Mouse (Mus musculus) adrenal gland, adult (tissue): ENCODE results near the gene Cacng8.
A peak's percentile ranks its signal among the peaks of the same experiment; 100 is the strongest.
"Not testable (repeated sequence)": the region's sequence is repeated elsewhere in the genome, so short reads cannot be mapped to it uniquely, and the experiment has no call there.

Source experiments
- DNase-seq, 2 experiments: peaks; one replicate each; pipeline ENCODE4 v3.0.0; 2022 to 2023; ENCODE audit warnings: low spot score in 1 of 2; ENCODE audit not compliant: inconsistent age in 2 of 2

Gene Cacng8

DNA sequence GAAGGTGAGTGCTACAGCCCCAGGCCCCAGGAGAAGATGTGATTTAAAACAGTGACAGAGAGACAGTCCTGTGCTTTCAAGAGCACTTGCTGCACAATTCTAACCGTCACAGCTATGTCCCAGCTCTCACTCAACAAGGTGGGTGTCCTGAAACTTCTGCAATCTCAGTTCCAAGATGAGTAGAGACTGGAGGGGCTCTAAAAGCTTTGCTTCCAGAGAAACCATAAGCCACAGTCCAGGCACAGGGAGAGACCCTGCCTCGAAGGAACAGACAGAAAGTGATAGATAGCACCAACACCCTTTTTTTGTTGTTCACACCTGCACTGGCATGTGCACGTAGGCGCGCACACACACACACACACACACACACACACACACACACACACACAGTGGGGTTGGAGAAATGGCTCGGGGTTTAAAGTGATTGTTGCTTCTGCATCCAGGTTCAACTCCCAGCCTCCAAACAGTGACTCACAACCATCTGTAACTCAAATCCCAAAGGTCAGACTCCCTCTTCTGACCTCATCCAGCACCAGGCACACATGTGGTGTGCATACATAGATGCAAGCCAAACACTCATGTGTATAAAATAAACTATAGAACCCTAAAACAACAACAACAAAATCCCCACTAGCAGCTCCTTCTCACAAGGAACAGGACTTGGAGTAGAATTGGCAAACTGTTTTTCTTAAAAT, 4.3 kb upstream of the Cacng8 start:
- no peak for DNase-seq

DNA sequence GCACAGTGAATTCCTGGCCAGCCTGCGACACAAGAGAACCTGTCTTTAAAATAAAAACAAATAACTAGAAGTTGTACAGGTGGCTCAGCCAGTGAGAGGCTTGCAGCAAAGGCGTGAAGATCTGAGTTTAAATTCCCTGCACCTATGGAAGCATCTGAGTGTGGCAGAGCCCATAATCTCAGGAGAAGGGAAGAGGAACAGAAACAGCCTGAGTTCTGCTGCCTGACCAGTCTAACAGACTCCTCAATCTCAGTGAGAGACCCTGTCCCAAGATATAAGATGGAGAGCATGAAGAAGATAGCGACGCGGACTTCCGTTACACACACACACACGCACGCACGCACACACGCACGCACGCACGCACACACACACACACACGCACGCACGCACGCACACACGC, 2.7 kb upstream of the Cacng8 start:
- DNase-seq, result no peak

DNA sequence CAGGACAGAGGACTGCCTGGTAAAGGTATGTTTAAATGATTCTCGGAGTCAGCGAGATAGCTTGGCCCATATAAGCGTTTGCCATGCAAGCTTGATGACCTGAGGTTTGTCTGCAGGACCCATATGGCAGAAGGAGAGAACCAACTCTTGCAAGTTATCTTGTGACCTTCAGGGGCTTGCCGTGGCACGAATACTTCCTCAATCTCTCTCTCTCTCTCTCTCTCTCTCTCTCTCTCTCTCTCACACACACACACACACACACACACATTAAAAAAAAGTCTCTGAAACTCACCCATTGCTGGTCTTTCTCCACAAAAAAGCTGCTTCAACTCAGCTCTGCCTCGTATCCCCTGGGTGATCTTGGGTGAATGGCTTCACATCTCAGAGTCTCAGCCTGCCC, 1.6 kb upstream of the Cacng8 start:
- peak in 1 of 2 experiments; percentile 35 for DNase-seq

DNA sequence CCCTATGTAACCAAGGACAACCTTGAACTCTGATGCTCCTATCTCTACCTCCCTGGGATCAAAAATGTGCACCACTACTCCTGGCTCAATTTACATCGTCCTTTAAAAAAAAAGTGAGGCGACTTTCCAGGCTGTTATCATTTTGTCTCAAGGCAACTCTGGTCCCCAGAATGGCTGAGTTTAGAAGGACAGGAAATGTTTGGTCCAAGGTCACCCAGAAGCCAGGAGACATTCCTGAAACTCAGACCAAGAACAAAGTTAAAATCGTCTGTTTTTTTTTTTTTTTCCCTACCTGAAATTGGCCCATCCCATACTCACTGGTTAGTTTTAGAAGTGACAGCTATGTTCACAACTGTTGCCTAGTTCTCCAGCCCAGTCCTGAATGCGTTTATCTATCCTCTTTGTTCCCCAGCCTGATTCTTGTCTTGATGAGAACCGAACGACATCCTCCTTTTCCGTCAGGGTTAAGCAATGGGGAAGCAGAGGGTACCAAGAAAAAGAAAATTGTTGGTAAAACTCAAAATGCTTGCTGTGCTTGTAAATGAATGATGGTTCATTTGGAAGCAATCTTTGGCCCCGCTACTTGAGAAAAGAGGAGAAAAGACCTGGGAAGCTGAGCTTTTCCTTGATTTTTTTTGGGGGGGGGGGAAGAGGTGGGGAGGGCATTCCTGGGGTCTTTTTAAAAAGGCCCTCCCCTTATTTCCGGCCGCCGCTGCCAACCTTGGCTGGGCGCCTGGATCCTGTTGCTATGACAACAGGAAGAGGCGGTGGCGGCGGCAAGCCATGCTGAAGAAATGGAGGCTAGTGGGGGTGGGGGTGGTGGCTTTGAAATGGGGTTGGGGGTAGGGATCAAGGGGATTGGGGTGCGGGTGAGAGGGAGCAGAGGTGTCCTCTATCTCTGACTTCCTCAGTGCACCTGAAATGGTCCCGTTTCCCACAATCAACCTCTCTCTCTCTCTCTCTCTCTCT, 755 bp upstream of the Cacng8 start:
- DNase-seq, result peak; percentile 76 to 87

DNA sequence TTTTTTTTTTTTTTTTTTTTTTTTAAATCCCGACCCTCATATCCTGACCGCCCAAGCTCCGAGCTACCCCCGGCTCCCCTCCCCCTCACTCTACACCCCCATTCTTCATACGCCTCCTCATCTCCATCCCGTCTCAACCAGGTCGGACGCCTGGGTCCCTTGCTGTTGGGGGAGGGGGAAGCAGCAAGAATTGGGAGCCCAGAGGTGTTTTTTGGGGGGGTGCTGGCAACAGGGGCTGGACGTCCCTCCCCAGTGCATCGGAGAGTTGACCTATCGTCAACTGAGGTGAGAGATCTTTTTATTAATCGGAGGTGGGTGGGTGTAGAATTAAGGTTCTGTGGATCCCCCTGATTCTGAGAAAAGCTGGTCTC, 583 bp downstream of the Cacng8 start:
- peak in 1 of 2 experiments; percentile 44 for DNase-seq

DNA sequence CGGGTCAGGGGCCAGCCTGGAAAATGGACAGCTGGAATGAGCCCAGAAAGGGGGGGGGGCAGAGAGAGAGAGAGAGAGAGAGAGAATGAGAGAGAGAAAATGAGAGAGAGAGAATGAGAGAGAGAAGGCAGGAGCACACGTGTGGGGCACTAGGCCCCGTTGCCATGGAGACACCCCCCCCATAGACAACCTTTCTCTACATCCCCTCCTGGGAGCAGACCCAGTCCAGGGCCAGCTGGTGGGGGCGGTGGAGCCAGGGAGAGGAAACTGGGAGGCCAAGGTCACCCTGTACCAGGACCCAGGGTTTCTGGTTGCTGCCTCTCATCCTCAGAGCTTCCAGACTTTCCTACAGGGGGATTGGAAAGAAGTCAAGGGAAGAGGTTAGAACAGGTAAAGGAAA, 1.3 kb downstream of the Cacng8 start:
- peak; percentile 56 to 57 for DNase-seq

DNA sequence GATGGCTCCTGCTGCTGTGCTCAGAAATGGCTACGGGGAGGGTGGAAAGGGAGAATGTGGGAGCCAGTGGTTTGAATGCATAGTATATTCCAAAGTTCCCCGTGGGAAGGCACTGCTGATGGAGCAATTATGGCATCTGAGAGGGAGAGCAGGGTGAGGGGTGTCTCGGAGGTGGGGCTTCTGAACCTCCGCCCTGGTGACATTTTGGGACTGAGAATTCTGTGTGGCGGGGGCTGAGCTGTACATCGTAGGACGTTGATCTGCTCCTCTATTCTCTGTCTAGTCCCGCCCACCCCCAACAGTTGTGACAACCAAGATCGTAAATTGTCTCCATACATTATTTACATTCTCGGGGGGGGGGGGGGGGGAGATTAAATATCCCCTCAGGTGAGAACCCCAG, 6.9 kb downstream of the Cacng8 start:
- no peak for DNase-seq

DNA sequence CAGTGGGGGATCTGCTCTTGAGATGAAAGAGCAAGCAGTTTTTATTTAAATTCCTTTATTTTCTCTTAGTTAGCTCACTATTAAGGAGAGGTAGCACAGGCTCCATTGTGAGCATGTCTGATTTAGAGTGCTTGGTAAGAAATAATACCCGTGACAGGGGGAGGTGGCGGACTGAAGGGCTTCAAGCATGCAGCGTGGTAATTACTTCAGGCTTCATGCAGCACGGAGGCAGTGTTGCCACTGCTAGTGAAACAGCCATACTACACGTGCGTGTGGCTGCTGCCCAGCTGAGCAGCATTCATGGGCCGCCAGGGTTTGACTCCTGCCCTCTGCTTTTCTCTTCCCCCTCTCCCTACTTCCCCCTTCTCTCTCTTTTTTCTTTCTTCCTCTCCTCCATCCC, 7.3 kb downstream of the Cacng8 start:
- no peak for DNase-seq

DNA sequence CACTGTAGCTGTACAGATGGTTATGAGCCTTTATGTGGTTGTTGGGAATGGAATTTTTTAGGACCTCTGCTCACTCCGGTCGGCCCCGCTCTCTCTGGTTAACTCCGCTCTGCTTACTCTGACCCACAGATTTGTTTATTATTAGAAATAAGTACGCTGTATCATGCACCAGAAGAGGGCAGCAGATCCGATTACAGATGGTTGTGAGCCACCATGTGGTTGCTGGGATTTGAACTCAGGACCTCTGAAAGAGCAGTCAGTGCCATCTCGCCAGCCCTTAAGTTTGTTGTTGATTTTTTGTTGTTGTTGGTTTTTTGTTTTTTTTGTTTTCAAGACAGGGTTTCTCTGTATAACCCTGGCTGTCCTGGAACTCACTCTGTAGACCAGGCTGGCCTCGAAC, 7.9 kb downstream of the Cacng8 start:
- DNase-seq, result not testable (repeated sequence)

DNA sequence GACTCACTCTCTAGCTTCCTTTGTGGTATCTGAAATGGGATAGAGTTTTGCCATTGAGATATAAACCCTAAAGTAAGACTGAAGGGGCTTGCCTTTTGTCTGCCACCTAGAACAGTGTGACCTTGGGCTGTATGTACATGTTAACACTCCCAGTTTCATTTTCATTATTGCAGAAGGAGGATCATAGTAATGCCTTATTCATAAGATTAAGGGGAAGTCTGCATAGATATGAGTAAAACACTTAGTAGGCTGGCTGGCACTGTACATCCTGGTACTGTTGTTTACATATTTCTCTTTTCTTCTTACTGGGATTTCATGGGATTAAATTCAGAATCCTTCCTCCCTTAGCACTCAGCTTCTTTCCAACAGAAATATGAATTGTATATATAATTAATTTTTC, 9.5 kb downstream of the Cacng8 start:
- no peak for DNase-seq

DNA sequence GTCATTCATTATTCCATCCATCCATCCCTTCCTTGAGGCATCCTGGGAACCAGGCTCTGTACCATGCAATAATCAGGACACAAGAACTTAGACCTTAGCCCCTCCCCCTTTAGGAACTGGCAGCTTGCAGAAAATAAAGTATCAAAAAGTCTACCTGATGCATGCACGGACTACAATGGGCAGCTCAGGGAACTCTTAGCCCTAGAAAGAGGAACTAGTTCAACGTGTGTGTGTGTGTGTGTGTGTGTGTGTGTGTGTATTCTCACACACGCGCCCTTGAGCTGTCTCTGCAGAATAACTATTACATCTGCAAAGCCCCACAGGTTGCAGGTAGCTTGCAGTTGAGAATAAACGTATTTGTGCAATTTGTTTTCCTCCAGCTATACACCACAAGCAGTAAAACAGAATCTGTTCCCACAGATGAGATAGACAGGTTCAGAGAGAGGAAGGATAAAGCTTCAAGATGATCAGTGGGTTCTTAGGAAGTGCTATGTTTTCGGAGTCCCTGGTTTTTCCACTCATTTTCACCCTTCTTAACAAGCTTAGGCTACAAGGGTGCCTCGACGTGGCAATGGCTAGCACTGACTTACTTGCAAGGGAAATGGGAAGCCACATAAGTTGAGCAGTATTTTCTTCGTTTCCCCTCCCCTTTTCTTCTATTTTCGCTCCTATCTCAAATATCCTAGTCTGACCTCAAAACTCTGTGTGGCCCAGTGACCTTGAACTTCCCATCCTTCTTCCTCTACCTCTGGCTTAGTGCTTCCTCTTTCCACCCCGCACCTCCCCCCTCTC, 19.4 kb downstream of the Cacng8 start:
- peak in 1 of 2 experiments; percentile 20 for DNase-seq

DNA sequence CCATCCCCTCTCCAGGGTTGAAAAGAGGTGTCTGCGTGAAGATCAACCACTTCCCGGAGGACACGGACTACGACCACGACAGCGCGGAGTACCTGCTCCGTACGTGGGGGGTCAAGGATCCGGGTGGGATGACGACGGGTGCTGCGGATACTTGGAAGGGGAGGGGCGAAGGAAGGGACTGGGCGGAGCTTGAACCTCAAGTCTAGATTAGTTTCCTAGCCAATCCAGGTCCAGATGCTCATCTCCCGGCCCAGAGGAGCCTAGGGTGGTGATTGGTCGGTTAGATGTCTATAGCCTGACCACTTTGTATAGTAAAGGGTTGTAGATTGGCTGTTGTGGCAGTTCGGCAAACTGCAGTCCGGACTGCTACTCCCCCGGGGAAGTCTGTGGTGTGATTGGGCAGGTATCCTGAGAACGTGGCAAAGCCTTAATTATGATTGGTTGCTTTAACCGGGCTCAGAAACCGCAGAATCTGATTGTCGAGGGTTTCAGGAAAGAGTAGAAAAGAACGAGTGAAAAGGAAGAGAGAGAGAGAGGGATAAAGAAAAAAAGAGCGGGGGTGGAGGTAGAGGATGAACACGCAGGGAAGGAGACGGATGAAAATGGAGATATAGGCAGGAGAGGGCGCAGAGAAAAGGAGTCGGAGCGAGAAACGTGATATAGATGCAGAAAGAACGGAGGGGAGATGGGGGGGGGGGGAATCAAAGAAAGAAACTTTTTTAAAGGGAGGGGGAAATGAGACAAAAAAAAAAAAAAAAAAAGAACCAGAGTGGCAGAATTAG, 20.9 kb downstream of the Cacng8 start:
- peak; percentile 76 to 83 for DNase-seq

DNA sequence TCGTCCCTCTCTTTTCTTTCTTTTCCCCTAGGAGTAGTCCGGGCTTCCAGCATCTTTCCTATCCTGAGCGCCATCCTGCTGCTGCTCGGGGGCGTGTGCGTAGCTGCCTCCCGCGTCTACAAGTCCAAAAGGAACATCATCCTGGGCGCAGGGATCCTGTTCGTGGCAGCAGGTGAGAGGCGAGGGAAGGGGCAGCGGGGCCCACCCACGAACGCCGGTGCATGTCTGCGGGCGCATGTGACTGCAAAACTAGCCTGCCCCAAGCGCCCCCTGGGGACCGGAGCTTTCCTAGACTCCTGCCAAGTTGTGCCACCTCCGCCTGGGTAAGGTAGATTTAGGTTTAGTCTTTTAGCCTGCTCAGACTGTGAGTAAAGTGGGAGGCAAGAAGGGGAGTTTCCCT, 21.6 kb downstream of the Cacng8 start:
- peak; percentile 60 to 73 for DNase-seq

DNA sequence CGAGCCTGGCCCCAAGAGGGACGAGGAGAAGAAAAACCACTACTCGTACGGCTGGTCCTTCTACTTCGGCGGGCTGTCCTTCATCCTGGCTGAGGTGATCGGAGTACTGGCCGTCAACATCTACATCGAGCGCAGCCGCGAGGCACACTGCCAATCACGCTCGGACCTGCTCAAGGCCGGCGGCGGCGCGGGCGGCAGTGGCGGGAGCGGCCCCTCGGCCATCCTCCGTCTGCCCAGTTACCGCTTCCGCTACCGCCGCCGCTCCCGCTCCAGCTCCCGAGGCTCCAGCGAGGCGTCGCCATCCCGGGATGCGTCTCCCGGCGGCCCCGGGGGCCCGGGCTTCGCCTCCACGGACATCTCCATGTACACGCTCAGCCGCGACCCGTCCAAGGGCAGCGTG, 24.4 kb downstream of the Cacng8 start:
- peak; percentile 82 to 88 for DNase-seq

DNA sequence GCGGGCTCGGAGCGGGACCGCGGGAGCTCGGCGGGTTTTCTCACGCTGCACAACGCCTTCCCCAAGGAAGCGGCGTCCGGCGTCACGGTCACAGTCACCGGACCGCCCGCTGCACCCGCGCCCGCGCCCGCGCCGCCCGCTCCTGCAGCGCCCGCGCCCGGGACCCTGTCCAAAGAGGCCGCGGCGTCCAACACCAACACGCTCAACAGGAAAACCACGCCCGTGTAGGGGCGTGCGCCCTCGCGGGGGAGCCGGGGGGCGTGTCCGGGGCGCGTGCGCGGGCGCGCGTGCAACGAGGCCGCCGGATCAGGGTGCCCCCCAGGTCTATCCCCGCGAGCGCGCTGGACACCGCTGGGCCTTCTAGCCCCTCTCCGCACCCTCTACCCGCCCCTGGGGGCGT, 24.9 kb downstream of the Cacng8 start:
- DNase-seq, result peak; percentile 82

DNA sequence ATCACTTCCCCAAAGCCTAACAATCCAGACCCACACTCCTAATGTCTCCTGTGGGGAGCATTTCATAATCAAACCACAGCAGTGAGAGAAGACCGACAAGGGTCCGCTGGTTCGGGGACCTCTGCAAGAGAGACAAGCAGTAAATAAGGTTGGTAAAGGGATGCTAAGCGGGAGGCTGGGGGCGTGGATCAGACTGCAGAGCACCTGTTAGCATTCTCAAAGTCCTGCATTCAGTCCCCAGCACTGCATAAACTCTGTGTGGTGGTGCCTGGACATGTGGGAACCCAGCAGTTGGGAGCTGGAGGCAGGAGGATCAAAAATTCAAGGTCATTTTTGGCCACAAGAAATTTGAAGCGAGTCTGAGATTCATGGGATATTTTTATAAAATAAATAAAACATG, 29.5 kb downstream of the Cacng8 start:
- DNase-seq, result no peak

DNA sequence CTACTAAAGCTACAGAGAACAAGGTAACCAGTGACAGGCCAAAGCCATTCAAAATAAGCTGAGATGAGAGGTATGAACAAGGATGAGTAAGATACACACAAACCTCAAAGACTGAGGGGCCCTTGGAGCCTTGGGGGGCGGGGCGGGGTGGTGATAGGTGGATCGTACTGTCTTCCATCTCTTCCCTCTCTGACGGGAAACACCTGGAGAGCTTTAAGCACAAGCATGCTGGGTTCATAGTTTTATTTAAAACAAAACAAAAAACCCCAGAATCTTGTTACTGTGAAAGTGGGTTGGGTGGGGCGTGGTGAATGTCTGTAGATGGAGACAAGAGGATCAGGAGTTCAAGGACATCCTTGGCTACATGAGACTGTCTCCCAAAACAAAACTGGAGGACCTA, 30.0 kb downstream of the Cacng8 start:
- DNase-seq, result no peak

DNA sequence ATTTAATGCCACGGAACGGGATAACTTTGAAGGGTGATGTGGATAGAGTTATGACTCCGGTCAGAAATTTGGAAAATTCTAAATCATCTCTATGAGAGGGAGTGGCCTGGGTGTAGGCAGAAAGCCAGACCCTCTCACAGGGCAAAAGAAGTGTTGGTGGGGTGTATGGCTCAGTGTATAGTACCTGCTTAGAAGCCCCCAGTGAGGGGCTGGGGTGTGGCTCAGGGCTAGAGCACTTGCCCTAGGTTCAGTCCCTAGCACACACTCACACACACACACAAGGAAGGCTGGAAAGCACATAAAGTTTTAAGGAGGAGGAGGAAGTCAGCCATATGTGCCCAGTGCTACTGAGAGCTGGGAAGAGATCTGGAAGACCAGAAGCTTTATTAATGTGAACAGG, 30.8 kb downstream of the Cacng8 start:
- DNase-seq, result no peak

DNA sequence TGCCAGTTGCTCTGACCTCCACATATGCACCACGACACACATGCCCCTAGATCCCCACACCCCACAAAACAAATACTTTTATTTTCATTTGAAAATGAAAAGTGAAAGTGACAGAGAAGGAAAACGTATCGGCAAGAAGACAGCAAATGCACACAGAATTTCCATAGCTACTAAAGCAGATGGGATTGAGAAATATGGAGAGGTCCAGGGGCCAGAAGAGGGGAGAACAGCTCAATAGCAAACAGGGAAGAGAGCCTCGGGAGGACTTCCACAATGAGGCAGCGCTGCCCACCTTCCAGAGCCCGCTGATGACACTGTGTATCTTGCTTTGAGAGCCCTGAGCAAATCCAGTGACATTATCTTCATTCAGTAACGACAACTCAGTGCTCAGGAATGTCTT, 31.6 kb downstream of the Cacng8 start:
- DNase-seq, result no peak

DNA sequence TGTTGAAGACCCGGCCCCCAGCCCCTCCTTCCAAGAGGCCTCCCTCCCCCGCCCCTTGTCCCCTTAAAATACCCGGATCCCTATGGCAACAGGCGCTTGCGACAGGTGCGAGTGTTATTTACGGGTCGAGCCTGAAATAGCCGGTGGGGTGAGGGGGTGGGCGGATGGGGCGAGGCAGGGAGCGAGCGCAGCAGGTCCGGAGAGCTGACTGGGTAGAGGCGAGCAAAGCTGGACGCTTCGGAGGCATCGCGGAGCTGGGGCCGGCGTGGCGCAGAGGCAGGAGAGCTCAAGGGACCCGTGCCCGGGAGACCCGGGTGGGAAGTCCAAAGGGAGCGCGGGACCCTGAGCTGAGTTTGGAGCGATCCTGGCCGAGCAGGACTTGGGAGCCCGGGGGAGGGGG, 32.9 kb downstream of the Cacng8 start:
- no peak for DNase-seq

DNA sequence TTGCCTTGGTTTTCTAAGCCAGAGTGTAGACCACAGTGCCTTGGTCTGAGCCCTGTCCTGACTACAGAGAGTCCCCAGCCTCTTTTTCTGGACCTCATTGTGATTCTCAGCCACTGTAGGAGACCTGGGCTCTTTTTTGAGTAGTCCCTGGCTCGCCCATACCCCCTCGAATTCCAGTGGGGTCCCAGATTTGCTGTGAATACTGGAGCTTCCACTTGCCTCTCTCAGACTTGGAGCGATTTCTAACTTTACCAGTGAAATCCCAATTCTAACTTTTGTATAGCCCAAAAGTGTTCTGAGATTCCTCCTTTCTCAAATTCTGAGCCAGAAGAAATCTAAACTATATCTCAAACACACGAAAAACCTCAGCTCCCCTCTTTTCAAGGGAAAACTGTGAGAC, 33.4 kb downstream of the Cacng8 start, which contains the start of gene Cacng6:
Gene Cacng6, plus strand, starts transcription at position 301 of the 400 bp plus-strand sequence.
- DNase-seq, result no peak
